Mouse (Mus musculus): Measurements from ENCODE around the gene Asap3.

Gene Asap3

GRCm38 (mm10) chr4:136181367-136181766 lies 24.8 kb upstream of the Asap3 start:
- DNase-seq: no peak

GRCm38 (mm10) chr4:136185375-136185774 lies 20.8 kb upstream of the Asap3 start:
- no peak for DNase-seq

GRCm38 (mm10) chr4:136186315-136186714 lies 19.9 kb upstream of the Asap3 start:
- no peak for DNase-seq

GRCm38 (mm10) chr4:136186739-136187472 lies 19.3 kb upstream of the Asap3 start:
- peak; percentile 64 to 76 for DNase-seq

DNA sequence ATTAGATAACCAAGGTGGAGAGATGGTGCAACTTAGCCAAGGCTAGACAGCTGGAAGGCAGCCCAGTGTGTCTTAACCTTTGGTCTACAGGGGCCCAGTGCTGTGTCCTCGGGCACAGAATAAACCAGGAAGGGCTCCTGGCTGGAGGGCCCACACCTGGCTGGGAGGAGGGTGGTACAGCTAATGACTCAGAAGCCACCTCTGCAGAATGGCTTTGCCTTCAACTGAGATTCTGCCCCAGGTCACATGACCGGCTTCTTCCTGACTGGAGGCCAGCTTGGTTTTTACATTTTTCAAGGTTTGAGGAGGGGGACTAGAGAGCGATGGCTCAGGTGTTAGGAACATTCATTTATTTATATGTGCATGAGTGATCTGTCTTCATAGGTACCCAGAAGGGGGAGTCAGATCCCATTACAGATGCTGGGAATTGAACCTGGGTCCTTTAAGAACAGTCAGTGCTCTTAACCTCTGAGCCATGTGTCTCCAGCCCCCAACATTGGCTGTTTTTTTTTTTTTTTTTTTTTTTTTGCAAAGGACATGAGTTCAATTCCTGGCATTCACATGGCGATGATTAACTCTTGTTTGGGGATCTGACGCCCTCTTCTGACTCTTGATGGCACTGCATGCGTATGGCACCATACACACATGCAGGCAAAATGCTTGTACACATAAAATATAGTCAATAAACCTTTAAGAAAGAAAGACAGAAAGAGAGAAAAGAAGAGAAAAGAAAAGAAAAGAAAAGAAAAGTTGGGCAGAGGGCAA lies 17.0 kb upstream of the Asap3 start:
- DNase-seq: no peak

GRCm38 (mm10) chr4:136189912-136190311 lies 16.3 kb upstream of the Asap3 start:
- no peak for DNase-seq

DNA sequence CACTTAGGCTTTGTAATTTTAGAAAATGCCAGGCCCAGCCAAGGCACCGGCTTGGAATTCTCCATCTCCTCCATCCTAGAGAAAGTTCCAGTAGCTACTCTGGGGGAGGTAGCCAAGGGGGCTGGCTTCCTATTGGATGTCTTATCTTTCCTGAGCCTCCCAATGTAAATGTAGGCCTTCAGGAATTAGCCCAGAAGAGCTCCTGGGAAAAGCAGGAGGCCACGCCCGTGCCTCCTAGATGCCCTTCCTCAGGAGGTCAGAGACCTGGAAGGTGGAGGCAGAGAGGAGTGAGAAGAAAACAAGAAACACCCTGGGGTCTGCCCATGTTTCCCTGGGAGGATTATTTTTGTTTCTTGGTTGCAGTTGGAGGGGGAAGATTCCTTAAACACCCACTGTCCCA lies 12.6 kb upstream of the Asap3 start:
- no peak for DNase-seq

DNA sequence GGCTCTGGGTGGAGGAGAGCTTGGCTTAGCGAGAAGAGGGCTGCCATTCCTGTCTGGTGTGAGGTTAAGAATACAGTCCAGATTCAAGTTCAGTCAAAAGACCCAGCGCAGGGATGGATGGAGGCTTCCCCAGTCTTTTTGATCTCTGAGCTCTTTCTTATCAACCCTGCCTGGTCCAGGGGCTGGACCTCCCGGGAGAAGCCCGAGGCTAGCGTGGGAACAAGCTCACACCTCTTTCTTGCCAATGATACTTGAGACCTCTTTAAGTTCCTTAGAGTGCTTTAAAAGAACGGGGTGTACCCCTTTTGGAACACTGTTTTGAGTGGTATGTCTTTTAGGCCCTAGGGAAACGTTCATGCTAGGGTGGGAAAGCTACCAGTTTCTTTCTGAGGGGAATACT lies 11.1 kb upstream of the Asap3 start:
- DNase-seq: no peak

DNA sequence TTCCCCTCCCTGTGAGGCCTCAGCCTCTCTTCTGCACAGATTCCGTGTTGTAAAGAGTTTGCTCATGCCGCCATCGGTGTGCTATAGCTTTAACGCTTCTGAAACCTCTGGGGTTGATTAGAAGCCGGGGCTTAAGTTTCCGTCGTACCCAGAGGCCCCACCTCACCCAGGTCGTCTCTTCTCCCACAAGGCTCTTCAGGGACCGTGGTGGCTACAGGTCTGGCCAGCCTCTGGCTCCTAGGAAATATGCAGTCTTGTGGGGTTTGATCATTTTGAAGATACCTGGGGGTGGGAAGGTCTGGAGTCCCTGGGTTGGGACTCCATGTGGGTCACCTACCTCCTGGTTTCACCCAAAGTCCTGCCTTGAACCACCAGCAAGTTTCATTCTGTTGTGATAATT lies 10.5 kb upstream of the Asap3 start:
- DNase-seq: no peak

DNA sequence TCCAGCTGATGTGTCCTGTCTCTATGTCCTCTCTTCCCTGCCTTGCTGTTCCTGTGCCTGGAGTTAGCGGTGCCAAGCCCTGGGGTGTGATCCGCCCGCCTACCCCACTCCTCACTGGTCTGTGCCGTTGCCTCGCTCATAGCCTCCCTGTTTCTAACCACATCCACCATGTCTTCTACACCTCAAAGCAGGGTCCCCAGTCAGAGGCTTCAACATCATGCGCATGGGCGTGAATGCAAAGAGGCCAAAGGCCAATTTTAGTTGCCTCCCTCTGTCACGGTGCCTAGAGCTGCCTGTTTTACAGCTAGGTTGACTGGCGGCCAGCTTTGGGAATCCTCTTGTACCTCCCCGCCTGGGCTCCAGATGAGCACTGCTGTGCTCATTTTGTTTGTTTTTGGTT lies 10.0 kb upstream of the Asap3 start:
- DNase-seq: no peak

DNA sequence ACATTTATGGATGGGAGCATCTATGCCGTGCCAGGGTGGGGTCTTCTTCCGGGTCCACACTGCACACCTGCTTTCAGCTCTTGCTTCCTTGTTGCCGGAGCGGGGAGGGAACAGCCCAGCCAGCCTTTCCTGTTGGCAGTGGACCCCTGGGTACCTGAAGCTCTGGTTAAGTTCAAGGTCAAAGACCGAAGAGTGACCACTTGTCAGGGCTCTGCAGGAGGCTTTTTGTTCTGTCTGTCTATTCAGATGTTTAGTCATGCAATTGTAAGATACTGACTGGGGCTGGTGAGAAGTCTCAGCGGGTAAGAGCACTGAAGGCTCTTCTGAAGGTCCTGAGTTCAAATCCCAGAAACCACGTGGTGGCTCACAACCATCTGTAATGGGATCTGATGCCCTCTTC lies 7.3 kb upstream of the Asap3 start:
- DNase-seq: no peak

GRCm38 (mm10) chr4:136199562-136200292 lies 6.4 kb upstream of the Asap3 start:
- peak; percentile 73 to 82 for DNase-seq

DNA sequence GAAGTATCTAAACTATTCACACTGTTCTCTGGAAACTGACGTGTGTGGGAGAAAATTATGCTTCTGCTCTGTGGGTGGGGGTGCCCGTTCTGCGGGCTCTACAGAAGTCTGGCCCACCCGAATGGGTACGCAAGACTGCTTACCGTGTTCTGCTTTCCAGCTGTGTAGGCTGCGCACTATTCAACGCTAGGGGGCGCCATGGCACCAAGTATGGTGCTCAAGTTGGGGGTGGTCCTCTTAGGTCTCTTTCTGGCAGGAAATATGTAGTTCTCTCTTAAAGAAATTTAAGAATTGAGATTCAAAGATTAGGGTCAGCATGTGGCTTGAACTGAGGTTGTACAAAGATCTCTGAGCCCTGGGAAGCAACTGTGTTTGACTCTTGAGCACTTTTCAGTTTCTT lies 3.7 kb upstream of the Asap3 start:
- DNase-seq: peak; percentile 88 to 89

- DNase-seq: no peak
Observed at GRCm38 (mm10) chr4:136204775-136205174, 1.4 kb upstream of the Asap3 start.

DNA sequence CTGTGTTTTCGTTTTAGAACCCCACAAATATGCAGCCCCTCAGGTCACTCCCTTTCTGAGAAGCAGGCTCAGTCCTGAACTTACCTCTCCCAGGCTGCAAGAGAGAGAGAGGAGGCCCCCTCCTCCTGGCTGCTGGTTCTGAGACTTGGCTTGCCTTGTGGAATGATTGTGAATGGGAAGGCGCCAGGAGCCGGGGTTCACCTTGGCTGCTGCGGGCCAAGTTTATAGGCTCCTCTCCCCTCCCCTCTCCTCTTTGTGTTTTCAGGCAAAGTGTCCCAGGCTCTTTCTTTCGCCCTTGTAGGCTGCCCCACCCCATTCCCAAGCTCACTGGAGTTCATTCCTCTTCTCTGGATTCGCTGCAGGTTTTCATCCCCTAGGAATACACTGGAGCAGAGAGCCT lies 778 bp downstream of the Asap3 start:
- peak; percentile 36 to 43 for DNase-seq

DNA sequence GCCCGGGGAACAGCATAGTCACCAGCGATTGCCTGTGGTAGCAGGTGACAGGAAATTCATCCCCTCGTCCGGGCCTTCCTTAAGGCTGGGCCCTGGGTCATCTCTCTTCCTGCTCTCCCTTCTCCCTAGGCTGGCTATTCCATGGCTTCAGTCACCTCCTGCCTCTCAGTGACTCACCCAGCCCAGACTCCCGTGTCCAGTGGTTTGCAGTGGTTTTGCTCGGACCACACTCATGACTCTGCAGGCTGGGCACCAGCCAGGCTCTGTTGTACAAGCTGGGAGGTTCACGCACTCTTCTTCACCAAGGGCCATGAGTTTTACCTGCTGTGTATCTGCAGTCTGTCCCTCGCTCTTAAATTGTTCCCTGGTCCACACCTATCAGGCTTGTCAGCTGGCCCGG lies 4.8 kb downstream of the Asap3 start:
- no peak for DNase-seq

DNA sequence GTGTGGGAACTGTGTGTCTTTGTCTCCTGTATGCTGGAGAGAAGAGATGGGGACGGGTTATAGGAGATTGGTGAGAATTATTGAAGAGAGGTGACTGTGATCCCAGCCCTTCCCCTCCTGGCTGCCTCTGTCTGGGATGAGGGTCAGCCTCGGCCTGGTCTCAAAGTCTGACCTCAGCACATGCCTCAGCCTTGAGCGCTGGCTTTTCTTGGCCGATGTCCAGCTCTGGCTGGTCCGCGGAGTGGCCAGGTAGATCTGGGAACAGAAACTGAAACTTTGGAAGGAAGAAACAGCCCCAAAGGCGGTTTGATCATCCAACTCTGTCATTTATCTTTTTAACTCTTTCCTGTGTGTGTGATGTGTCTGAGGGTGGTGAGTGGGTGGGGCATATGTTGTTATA lies 7.5 kb downstream of the Asap3 start:
- peak; percentile 35 to 38 for DNase-seq

GRCm38 (mm10) chr4:136214828-136215227 lies 8.7 kb downstream of the Asap3 start:
- no peak for DNase-seq

DNA sequence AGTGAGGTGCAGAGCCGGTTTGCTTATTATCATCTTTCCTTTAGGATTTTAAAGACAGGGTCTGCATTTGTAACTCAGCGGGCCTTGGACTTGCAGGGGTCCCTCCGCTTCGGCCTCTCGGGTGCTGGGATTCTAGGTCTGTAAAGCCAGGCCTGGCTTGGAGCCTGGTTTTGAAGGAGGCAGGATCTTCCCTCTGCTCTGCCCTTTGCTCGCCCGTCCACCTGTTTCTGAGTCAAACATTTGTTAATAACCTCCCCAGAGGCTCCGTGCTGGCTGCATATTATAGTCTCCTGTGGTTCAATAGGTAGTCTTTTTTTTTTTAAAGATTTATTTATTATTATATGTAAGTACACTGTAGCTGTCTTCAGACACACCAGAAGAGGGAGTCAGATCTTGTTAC lies 9.4 kb downstream of the Asap3 start:
- DNase-seq: no peak

DNA sequence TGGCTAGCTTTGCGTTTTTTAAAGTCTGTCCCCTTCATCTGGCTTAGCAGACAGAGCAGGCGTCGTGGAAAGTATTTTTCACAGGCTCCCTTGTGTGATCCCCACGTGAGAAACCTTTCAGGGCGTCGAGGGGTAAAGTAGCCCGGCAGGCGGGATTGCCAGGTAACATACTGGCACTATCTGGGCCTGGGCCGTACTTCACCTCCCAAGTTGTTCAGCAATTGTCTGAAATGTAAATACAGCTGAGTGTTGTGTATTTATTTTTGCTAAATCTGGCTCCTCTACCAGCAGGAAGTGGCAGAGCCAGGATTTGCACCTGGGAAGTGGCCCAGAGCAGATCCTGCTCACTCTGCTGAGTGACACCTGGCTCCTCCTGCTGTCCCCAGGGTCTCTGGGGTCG lies 10.9 kb downstream of the Asap3 start:
- DNase-seq: no peak

DNA sequence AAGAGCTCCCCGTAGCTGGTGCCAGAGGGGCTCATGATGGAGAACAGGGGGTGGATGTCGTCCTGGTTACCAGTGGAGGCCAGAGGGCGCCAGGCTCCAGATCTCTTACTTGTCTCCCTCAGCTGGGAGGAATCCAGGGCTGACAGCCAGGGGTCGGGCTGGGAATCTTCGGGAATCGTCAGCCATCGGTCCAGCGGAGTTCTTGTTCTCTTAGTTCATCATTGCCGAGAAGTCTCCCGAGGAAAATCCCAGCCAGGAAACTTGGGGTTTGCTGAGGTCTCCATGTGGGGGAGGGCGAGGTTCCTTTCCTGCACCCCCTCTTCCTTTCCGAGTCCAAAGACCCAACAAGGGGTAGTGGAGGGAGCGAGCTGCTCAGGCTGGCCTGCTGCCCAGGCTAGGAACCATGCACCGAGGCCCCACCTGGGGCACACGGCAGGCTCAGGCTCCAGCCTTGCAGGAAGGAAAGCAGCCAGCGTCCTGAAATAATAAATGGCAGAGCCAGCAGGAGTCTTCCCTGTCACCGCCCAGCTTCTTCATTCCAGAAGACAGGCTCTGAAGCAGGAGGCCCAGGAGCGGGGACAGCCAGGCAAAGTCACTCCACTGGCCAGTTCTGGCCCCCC lies 12.5 kb downstream of the Asap3 start:
- DNase-seq: peak; percentile 79 to 83

DNA sequence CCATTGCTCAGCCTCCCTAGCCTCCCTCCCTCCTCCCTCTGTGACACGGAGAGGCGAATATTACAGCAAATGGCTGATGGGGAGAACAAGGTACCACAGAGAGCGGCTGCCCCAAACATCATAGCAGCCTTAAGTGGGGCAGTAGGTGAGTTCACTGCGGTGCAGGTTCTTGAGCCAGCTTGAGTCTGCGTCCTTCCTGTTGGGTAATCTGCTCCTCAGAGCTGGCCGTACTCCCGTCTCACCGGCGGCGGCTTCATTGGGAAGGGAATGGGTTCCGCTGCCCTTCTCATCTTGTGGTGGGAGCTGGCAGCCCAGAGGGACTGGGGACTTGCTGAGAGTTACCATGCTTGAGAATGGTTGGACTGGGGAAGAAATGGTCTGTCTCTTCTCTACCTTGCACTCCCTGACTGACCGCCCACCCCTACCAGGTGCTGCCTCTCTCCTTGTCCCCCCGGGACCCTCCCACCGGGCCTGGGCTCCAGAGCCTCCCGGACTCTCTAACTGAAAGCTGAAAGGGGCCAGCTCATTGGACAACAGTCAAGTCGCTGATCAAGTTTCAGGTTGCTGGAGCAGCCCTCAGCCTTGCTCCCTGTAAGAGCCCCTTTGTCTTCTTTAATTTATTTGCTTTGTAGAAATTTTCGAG lies 14.1 kb downstream of the Asap3 start:
- DNase-seq: peak; percentile 30 to 35

Data from cerebellum, postnatal 10 days (tissue).